Mouse (Mus musculus) olfactory bulb, adult 2 months (tissue): ENCODE results near the gene Tspan10.

Experiments used
- CTCF ChIP-seq: fragments of 200-500 bp; IDR thresholded peaks from 2 replicates; pipeline ENCODE4 v1.5.1; 2012; ENCODE audit warnings: low read depth, mild to moderate bottlenecking, low read length, moderate library complexity; ENCODE audit not compliant: insufficient read depth
- POLR2A ChIP-seq: fragments of 200-500 bp; IDR thresholded peaks from 2 replicates; pipeline ENCODE4 v1.6.1; 2012; ENCODE audit warnings: mild to moderate bottlenecking, low read depth, low read length, moderate library complexity; ENCODE audit not compliant: insufficient read depth

GRCm38 (mm10) chr11:120395661-120396060 is 46.8 kb upstream of the Tspan10 start:
- TF ChIP-seq CTCF = no peak
- TF ChIP-seq POLR2A = no peak
